Mouse (Mus musculus) right cerebral cortex, postnatal 10 days (tissue): ENCODE results near the gene Btf3l4.

Experiments used
- DNase-seq, 2 experiments: peaks; one replicate each; pipeline ENCODE4 v3.0.0; 2021; ENCODE audit warnings: low spot score in 2 of 2

The Btf3l4 gene

DNA sequence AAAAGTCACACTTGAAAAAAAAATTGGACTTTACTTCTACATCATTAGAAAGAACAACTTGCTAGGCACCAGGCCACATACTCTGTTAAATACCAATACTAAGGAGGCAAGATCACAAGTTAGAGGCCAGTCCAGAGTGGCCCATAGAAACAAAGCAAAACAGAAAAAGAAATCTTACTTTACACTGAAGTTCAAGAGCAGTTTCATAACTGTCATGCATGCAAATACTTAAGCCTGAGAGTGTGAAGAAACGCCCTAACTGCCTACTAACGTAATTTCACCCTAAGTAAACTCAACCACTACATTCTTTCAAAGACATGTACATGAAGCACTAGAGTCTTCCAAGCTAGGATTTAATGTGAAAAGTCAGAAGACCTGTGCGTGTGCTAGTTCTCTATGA lies 7.7 kb downstream of the Btf3l4 start:
- no peak for DNase-seq

DNA sequence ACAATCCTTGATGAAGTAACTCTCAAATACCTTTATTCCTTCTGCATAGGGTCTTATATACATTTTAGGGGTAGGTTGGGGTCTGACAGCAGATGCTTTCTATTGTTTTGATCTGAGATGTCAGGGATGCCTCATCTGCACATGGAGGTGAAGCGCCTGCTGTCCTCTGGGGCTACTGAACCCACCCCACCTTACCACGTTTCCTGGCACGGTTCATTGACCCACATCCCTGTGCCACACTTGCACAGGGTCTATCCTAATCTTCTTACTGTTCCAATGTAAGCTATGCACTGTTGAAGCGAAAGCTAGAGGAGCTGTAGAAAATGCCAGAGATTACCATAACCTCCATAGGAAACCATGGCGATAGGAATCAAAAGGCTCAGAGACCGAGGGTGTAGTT lies 21.9 kb downstream of the Btf3l4 start:
- no peak for DNase-seq

DNA sequence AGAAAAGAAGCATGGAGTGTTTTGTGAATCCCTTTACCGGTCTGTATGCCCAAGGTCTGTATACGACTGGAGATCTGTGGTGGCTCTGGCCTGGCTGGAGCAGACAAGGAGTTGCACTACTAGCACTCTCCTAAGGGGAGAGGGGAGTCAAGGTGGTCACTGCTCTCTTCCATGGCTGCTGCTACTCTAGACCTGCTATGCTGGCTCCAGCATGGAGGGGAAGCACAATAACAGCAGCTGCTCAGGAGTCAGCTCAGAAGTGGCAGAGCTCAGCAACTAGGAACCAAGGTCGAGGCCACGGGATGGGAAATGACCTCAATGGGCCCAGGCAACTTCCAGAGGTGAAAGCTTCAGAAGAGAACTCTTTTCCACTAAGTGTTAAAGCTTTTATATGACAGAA lies 22.3 kb downstream of the Btf3l4 start:
- no peak for DNase-seq

DNA sequence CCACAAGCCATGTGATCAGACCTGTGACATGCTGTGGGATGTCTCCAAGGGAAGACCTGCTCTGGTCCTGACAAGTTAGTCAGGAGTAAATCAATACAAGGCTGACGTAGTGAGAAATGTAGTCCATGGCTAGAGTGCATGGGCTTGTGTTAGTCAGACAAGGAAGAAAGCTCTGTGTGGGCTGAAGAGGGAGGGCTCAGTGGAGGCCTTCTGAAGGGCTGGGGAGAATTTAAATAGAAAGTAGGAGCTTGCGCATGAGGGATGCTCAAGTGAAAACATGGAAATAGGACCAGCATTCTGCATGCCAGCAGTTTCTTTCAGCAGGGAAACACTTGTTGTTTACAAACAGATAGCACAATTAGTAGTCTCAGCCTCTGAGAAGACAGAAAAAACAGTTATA lies 29.9 kb downstream of the Btf3l4 start:
- DNase-seq = no peak

DNA sequence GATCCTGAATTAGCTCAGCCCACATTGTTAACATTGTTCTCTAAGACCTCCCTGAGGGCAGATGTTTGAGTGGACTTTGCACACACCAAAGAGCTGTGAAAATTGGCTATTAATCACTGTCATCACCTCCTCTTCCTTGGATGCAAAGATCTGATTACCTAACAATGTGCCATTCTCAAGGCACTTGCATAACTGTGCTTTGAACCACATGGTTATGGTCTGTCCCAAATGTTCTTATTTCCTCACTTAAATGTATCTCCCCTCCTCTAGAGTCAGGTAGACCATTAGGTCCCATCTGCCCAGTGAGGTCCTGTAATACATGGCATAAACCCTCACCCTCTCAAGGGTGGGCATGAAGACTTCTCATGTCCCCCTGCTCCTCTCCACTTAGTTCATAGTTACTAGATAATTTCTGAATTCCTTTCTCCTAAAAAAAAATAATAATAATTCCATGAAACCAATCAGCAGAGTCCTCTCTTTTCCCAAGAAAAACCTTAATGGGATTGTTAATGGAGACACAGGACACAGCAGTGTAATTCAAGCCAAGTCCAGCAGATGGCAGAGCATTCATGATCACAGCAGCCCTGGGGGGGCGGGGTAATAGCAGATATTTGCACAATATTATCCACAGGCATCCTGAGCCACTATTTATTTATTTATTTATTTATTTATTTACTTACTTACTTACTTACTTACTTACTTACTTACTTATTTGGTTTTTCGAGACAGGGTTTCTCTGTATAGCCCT lies 35.2 kb downstream of the Btf3l4 start:
- peak; percentile 62 to 79 for DNase-seq

DNA sequence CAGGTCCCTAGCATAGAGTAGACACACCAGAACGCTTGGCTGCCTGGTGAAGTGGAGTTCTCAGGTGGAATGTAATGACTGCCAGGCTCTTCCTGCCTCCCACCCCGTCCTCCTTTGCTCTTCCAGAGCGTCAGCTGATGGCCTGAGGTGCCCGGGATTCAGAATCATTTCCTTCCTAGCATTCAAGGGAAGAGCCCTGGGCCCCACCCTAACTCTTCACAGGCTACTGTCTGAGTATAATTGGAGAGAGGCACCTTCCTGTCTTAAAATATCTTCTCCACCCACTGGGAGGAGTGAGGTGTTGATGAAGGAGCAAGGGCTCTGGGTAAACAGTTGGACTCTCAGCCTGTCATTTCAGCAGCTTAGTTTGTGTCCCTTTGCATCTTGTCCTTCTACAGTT lies 36.7 kb downstream of the Btf3l4 start:
- DNase-seq = no peak

DNA sequence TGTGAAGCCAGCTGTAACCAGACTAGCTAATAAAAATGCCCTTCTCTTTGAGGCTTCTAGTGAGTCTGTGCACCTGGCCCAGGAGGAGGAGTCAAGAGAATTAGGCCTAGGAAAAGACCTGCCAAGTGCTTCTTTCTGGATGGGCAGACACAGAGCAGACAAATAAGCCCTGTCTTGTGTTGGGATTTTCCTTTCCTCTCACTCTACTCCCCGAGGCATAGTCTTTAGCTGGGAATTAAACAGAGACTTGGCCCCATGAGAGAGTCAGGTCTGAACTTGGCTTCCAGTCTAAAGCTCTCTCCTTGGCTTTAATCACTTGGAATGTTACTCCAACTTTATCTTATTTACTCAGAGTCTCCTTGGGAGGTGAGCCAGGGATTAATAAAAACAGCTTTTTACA lies 39.5 kb downstream of the Btf3l4 start:
- DNase-seq = no peak

DNA sequence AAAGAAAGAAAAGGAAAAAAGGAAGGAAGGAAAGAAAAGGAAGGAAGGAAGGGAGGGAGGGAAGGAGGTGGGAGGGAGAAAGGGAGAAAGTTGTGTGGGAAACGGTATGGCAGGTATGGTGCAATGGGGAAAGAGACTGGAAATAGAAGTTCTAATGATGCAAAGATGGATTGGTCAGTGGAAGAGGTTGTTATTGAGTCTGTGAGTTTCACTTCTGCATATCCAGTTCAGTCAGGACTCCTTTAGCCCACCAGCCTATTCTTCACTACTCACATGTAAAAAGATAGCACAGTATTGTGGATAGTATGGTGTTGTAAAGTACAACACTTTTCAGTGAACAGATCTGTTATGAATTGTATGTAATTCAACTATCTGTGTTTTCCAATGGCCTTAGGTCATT lies 42.9 kb downstream of the Btf3l4 start:
- DNase-seq = no peak

DNA sequence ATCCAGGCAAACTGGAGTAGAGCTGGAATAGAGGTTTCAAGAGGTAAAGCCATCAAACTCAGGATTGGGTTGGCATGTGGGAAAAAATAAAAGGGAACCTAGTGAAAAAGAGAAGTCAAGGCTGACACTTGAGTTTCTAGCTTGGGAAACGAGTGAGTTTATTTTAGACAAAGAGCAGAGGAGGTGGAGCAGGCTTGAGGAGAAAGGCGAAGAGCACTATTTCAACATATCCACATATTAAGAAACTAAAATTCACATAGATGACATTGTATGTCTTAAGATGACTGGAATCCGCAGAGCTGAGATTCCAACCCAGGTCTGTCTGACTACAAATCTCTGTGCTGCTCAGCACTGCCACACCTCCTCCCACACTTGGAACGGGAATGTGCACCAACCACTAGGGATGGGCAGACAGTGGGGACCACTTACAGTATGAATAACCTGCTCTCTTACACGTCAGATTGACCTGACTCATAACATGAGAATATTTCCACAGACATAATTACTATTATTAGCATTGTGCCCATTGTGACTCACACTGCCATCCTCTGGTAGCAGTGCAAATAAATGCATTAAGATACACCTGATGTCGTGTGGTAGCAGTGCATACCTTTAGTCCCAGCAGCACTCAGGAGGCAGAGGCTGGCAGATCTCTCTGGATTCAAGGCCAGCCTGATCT lies 44.0 kb downstream of the Btf3l4 start:
- DNase-seq = no peak

DNA sequence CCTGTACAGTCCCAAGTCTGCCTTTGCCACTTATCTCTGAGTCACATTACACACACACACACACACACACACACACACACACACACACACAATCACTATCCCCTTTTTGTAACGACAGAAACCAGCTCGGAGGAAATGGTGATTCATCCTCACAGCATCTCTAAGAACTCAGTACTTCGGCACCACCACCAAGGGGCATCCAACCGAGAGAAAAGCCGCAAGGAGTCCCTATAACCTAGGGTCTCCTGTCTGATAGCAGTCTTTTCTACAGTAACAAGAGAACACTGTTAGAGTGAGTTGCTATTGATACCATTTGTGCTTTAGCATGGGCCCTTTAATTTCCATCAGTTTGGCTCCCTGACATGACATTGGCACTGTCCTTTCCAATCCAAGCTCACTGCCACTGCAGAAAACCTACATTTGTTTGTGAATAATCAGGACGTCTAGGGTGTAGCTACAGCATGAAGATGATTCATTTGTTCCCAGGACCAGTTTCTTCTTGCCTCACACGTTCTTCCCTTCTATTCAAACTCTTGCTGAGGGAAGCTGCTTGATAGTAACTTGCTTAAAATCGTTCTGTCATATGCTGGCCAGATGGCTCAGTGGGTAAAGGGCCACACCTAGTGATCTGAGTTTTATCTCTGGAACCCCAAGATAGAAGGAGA lies 50.9 kb downstream of the Btf3l4 start:
- DNase-seq = peak; percentile 36 to 38

DNA sequence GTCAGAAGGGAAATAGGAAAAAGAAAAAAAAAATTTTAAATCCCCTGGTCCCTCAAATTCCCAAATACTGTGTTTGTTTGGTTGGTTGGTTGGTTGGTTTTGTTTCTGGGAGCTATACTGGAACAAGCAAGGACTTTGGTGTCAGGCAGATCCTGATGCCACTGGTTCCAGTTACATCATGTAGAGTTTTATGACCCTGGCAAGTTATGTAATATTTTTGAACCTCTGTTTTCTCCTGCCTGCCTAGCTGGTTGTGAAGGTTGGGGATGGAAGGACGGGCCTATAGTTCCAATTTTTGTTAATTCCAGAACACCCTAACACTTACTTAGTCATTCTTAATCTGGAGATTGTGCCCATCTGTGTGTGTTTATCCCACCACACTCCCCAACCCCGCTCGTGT lies 51.8 kb downstream of the Btf3l4 start:
- DNase-seq = no peak

DNA sequence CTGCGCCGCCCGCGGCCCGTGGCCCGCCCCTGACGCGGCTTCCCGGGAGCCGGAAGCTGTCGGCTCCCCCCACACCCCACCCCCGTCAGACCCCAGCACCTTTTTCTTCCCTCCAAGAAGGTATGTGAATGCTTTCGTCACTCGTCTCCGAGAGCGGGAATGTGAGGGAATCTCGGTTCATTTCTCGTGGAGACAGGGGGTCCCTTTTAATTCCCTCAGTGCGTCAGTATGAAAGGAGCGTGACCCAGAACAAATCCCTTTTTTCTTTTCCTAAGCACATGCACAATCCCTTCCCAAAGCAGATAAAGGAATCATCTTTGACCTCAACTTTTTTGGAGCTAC lies 52.6 kb downstream of the Btf3l4 start:
- no peak for DNase-seq

DNA sequence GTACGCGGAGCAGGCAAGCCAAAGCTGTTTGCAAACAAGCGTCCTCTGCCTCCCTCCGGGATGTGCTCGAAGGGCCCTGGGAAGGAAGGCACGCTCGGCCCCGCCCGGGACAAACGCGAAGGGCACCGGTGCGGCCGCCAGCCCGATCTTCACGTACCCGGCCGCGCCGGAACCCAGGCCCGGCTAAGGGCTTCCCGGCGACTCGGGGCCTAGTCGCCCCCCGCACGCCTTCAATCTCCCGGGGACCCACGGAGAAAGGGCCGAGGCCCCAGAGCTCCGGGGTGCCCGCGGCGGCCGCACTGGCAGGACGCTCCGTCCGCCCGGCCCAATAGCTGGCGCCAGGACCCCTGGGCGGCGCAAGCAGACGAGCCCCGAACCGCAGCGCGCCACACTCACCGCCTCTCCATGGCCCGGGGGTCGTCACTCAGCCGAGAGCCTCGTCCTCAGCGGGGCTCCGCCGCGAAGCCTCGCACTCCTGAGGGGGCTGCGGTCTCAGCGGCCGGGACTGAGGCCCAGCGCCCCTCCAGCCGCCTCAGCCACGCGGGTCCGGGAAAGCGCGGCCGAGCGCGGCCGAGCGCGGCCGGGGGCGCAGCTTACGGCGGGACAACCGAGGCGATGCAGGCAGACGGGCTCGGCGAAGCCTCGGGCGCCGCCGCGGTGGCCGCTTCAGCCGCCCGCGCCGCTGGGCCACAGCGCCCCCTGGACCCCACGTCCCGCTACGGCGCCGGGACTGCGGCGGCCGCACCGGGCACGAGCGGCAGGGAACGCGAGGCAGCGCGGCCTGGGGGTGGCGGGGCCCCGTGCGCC lies 53.2 kb downstream of the Btf3l4 start, which contains the start of gene Zfyve9:
TSS of gene Zfyve9 (minus strand) at position 742 of the 807 bp plus-strand sequence.
- peak; percentile 76 to 79 for DNase-seq

DNA sequence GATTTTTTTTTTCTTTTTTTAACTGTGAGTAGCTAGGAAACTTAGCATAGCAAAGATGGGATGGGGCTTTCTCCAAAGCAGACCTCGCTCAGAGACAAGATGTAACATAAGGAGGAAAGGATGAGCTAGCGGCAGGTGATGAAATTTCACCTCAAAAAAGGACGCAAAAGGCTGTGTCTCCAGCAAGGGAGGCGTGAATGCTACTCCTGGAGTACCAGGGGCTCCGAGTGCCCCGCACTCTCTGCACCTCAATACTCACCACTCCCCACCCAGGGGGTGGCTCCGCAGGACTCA lies 53.7 kb downstream of the Btf3l4 start:
- DNase-seq = no peak

DNA sequence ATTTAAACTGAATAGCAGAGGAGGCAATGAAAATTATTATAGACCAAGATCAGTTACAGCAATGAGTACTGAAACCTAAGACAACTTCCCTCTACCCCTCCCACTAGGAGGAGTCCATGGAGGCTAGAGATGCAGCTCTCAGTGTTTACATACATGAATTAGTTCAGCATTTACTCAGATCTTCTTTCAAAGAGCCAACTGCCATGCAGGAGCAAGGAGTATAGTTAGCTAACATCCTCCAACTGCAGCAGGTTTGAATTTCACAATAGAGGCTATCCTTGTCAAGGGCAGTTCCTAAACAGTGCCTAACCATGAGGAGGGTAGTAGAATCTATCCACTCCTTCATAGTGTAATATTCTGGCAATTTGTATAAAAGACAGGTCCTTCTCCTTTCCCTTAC lies 64.9 kb downstream of the Btf3l4 start:
- no peak for DNase-seq
